Mouse (Mus musculus) G1E (cell line): ENCODE measurements around the gene Atp8a1. TPM values are rescaled to one million over a fixed set of nuclear protein-coding genes. Genes with fewer than 3 reads are reported as not detected.

Source experiments
- ATAC-seq: 2 replicates; pipeline ENCODE4 v1.8.0; 2016; ENCODE audit warnings: mild to moderate bottlenecking; ENCODE audit not compliant: insufficient number of reproducible peaks, poor library complexity, low FRiP score, severe bottlenecking; ENCODE audit errors: extremely low read depth
- DNase-seq: peaks from one replicate; pipeline ENCODE4 v3.0.0; 2012; ENCODE audit warnings: low spot score
- H3K27me3 ChIP-seq: 2 replicates; pipeline ENCODE4 v1.6.1; 2012; ENCODE audit warnings: mild to moderate bottlenecking, low read length, inconsistent platforms; ENCODE audit not compliant: insufficient read depth
- H3K36me3 ChIP-seq: replicated peaks from 2 replicates; pipeline ENCODE3; 2012; ENCODE audit warnings: mild to moderate bottlenecking, inconsistent platforms
- H3K4me1 ChIP-seq: 2 replicates; pipeline ENCODE4 v1.6.1; 2012; ENCODE audit warnings: low read depth, low read length, inconsistent platforms, mixed read lengths; ENCODE audit not compliant: insufficient read depth
- H3K4me3 ChIP-seq: 2 replicates; pipeline ENCODE4 v1.5.1; 2012; ENCODE audit warnings: low read depth, mild to moderate bottlenecking, inconsistent platforms, low read length, moderate library complexity, mixed read lengths
- H3K9me3 ChIP-seq: replicated peaks from 2 replicates; pipeline ENCODE4 v1.6.1; 2012; ENCODE audit warnings: inconsistent platforms
- CTCF ChIP-seq: IDR thresholded peaks from 2 replicates; pipeline ENCODE4 v1.5.1; 2012; ENCODE audit warnings: low read depth, low read length, inconsistent platforms, mixed read lengths
- GATA1 ChIP-seq: IDR thresholded peaks from 2 replicates; pipeline ENCODE4 v1.6.1; 2012; ENCODE audit warnings: borderline replicate concordance, low read length, inconsistent platforms, mixed read lengths
- GATA2 ChIP-seq: IDR thresholded peaks from 2 replicates; pipeline ENCODE4 v1.6.1; 2012; ENCODE audit warnings: low read depth, low read length, inconsistent platforms, borderline replicate concordance
- POLR2AphosphoS5 ChIP-seq: IDR thresholded peaks from 2 replicates; pipeline ENCODE4 v1.6.1; 2012; ENCODE audit warnings: low read depth, low read length, inconsistent platforms; ENCODE audit not compliant: insufficient replicate concordance
- TAL1 ChIP-seq: conservative IDR thresholded peaks from 2 replicates; pipeline ENCODE4 v1.6.1; 2012; ENCODE audit warnings: low read depth, low read length, inconsistent platforms, mixed read lengths
- polyA plus RNA-seq: library from polyadenylated mRNA; stranded (reverse); fragments of >175 nt; gene quantifications from 2 replicates; pipeline ENCODE4 v1.2.3, GENCODE M21; 2012
- total RNA-seq, 2 experiments: library from RNA; stranded (forward) in 1 of 2; stranded (reverse) in 1 of 2; fragments of 200-1000 nt in 1 of 2; fragments of >200 nt in 1 of 2; fragmentation: Nextera tagmentation in 1 of 2; gene quantifications; 2 replicates each; pipeline ENCODE4 v1.2.3; 2014 to 2017

Atp8a1 gene
- total and polyA plus RNA-seq, 3 experiments = 13.5 to 156 (median 75.0) TPM

DNA sequence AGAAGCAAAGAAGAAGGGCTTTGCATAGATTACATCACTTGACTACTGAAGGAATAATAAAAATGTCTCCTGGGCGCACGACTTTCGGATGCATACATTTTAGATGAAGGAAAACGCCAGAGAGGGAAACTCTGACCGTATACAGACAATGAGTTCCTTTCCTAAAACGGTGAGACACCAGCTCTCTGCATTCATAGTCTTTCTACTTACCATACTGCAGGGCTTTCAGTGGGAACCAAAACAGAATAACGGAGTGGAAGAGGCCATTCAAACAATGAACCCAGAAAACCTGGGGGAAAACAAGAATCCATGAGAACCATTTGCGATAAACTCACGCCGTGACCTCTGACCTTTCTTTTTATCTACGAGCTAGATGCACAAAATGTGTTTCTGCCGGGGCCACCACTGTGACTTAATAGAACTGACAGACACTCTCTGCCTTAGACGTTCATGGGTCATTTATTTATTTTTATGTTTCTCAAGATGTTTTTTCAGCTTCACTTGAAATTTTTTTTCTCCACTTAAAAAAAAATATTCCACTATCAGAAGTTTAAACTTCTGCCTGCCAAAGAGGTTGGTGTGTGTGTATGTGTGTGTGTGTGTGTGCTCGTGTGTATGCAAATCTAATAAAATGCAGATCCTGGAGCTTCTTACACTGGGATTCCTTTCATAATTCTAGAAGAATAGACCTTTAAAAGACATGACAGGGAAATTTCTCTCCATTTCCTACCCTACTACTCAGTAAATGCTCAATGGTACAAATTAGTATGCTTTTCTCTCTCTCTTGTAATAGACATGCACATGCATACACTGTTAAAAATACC, 191.3 kb downstream of the Atp8a1 start:
- no peaks in the 10 kb centered on the region for H3K9me3 ChIP-seq
- no peaks in the 10 kb centered on the region for H3K4me1 ChIP-seq
- DNase-seq (no peak), ATAC-seq (no peak)
- H3K27me3 ChIP-seq = no peaks in the 10 kb centered on the region
- peaks cover 75% of the 10 kb centered on the region for H3K36me3 ChIP-seq
- TF ChIP-seq GATA1 (no peak), CTCF (no peak), POLR2AphosphoS5 (no peak), GATA2 (no peak), TAL1 (no peak)
- no peak overlapping the region for H3K4me3 ChIP-seq

DNA sequence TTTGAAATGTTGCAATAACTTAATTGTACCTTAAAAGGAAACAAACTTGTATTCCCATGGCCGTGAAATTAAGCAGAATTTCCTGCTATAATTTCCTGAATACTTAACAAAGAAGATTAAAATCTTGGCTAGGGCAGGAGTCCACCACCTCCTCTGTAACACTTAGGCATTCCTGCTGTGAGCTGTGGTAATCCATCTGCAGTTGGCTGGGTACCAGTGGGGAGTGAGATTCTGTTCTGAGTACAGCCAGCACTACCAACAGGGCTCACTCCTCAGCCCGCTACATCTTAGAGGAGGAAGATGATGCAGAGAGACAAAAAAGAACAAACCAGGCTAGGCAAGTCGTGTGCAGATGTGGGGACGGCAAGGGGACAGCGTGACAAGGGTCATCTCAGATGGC, 192.7 kb downstream of the Atp8a1 start:
- Histone ChIP-seq H3K4me1 (no peaks in the 10 kb centered on the region), H3K4me3 (no peak overlapping the region), H3K9me3 (no peaks in the 10 kb centered on the region), H3K36me3 (peaks cover 82% of the 10 kb centered on the region), H3K27me3 (no peaks in the 10 kb centered on the region)
- TF ChIP-seq GATA2 (no peak), CTCF (no peak), TAL1 (no peak), GATA1 (no peak)
- ATAC-seq (no peak), DNase-seq (no peak)

GRCm38 (mm10) chr5:67653543-67653942, 193.7 kb downstream of the Atp8a1 start:
- DNase-seq = no peak
- no peak for ATAC-seq
- peaks cover 83% of the 10 kb centered on the region for H3K36me3 ChIP-seq

DNA sequence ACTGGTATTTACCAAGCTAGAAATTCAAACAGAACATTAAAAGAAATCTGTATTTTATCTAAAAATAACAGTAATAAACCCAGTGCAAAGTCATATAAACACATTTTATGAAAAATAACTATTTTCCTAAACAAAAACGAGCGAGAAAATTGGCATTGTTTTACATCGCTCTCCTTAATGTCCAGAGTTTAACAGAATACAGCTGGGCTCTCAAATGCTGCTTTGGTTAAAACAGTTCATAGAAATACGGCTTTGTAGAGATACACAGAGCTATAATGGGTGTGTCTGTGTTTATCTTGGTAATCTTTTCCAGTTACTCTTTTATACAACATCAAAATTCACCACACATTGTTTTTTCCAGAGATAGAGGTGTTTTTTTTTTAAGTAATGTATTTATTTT, 194.8 kb downstream of the Atp8a1 start:
- no peak overlapping the region for H3K4me3 ChIP-seq
- H3K36me3 ChIP-seq = peaks cover 86% of the 10 kb centered on the region
- no peaks in the 10 kb centered on the region for H3K27me3 ChIP-seq
- no peaks in the 10 kb centered on the region for H3K9me3 ChIP-seq
- ATAC-seq (no peak), DNase-seq (no peak)
- no peaks in the 10 kb centered on the region for H3K4me1 ChIP-seq
- no peak for TF ChIP-seq POLR2AphosphoS5

More at GRCm38 (mm10) chr5:67653543-67653942, 193.7 kb downstream of the Atp8a1 start:
- no peak for TF ChIP-seq CTCF
- no peak for TF ChIP-seq POLR2AphosphoS5
- TF ChIP-seq GATA2 = no peak
- TF ChIP-seq TAL1 = no peak
- TF ChIP-seq GATA1 = no peak
- Histone ChIP-seq H3K27me3 (no peaks in the 10 kb centered on the region), H3K4me3 (no peak overlapping the region), H3K4me1 (no peaks in the 10 kb centered on the region), H3K9me3 (no peaks in the 10 kb centered on the region)

- Histone ChIP-seq H3K4me3 (no peak overlapping the region), H3K36me3 (peaks cover 91% of the 10 kb centered on the region), H3K4me1 (no peaks in the 10 kb centered on the region), H3K9me3 (no peaks in the 10 kb centered on the region), H3K27me3 (no peaks in the 10 kb centered on the region)
- no peak for DNase-seq
- ATAC-seq = no peak
- TF ChIP-seq GATA2 (no peak), POLR2AphosphoS5 (no peak), GATA1 (no peak), TAL1 (no peak), CTCF (no peak)
Measured at GRCm38 (mm10) chr5:67650021-67650420, 197.2 kb downstream of the Atp8a1 start.

GRCm38 (mm10) chr5:67649156-67649555, 198.1 kb downstream of the Atp8a1 start:
- H3K9me3 ChIP-seq = no peaks in the 10 kb centered on the region
- DNase-seq (no peak), ATAC-seq (no peak)
- no peaks in the 10 kb centered on the region for H3K27me3 ChIP-seq
- H3K36me3 ChIP-seq = peaks cover 91% of the 10 kb centered on the region
- H3K4me3 ChIP-seq = no peak overlapping the region
- no peaks in the 10 kb centered on the region for H3K4me1 ChIP-seq
- TF ChIP-seq TAL1 (no peak), CTCF (no peak), GATA1 (no peak), POLR2AphosphoS5 (no peak), GATA2 (no peak)
